8 mouse cellular contexts compared by ENCODE assay signal in genomic region chr2:21010219-21010618, GRCm38 (mm10). TPM values are rescaled to one million over a fixed set of nuclear protein-coding genes. Genes with fewer than 3 reads are reported as not detected.
A peak's percentile ranks its signal among the peaks of the same experiment; 100 is the strongest.
DNase-seq lines count a peak whose midpoint lies in the region; ATAC-seq lines count a peak whose summit lies in the region.
"Had no signal": no experiment of that assay in that cellular context is flagged by ENCODE, and none has a peak within 500 bp of the region (broad histone marks: within the 10 kb centered on the region; RNA-seq: fewer than 3 reads in every experiment).

No protein-coding gene starts in this region.

- H3K36me3 ChIP-seq in embryonic facial prominence, embryonic 14.5 days (ENCODE audit: control insufficient read depth, insufficient read depth, low read length): no peaks in the 10 kb centered on the region
- H3K36me3 ChIP-seq: stomach, embryonic 15.5 days had no signal

- peak; percentile 22 for DNase-seq in right cerebral cortex, adult 18-20 months
- DNase-seq in right cerebral cortex, postnatal 14 days: no peak
- DNase-seq in embryonic facial prominence, embryonic 14.5 days (ENCODE audit: low spot score): peak; percentile 50
- DNase-seq in layer of hippocampus, postnatal 14 days (ENCODE audit: low spot score in 2 of 2): peak; percentile 39 to 62
- no peak for DNase-seq in heart, adult 8-10 months (ENCODE audit: low spot score)
- DNase-seq in gastrocnemius, postnatal 14 days: no peak
- no peak for DNase-seq in adrenal gland, adult 2 months

- no peak overlapping the region for H3K4me2 ChIP-seq in embryonic facial prominence, embryonic 14.5 days (ENCODE audit: low read depth, low read length)
- H3K4me2 ChIP-seq: stomach, embryonic 15.5 days had no signal

- H3K4me3 ChIP-seq in embryonic facial prominence, embryonic 14.5 days (ENCODE audit: low read depth, low read length): no peak overlapping the region
- H3K4me3 ChIP-seq: stomach, embryonic 15.5 days had no signal

- no peak overlapping the region; the same call in 1 of the 2 replicates for H3K27ac ChIP-seq in embryonic facial prominence, embryonic 14.5 days (replicated peaks; ENCODE audit: low read depth, low read length)
- H3K27ac ChIP-seq: stomach, embryonic 15.5 days had no signal

- H3K9ac ChIP-seq in embryonic facial prominence, embryonic 14.5 days (ENCODE audit: low read depth, low read length): no peak overlapping the region
- H3K9ac ChIP-seq: stomach, embryonic 15.5 days had no signal

- H3K9me3 ChIP-seq in embryonic facial prominence, embryonic 14.5 days (ENCODE audit: control insufficient read depth, low read length): no peaks in the 10 kb centered on the region
- H3K9me3 ChIP-seq: stomach, embryonic 15.5 days had no signal

- no peaks in the 10 kb centered on the region for H3K4me1 ChIP-seq in embryonic facial prominence, embryonic 14.5 days (ENCODE audit: control insufficient read depth, insufficient read depth, low read length)
- H3K4me1 ChIP-seq: stomach, embryonic 15.5 days had no signal

- no peaks in the 10 kb centered on the region for H3K27me3 ChIP-seq in embryonic facial prominence, embryonic 14.5 days (replicated peaks; ENCODE audit: control insufficient read depth, insufficient read depth, low read length)
- H3K27me3 ChIP-seq: stomach, embryonic 15.5 days had no signal

- ATAC-seq in embryonic facial prominence, embryonic 14.5 days (ENCODE audit: low read depth): peak; percentile 83; the same call in 1 of the 2 replicates

- intact Hi-C loops in gastrocnemius, postnatal 14 days (cut with DNase I; ENCODE audit: low total_unique reads): no loop called here

- WGBS in embryonic facial prominence, embryonic 14.5 days: 46% methylated on average over 9 of the region's 9 CpGs

RNA-seq across cellular contexts. Expression of gene Arhgap21, which starts 41.5 kb away (rescaled TPM):
- 19.1 and 20.3 TPM in 2 replicates for polyA plus RNA-seq in embryonic facial prominence, embryonic 14.5 days (2014; fragmentation: Nextera tagmentation; extraction: Ambion mirVana)
- total RNA-seq in layer of hippocampus, postnatal 14 days (2021): 100 to 1,000 TPM; 327 to 359 TPM
- 10 to 100 TPM; 77.8 to 86.8 (median 81.9) TPM for total RNA-seq in heart, adult 8-10 months (2022)
- 10 to 100 TPM; 26.8 to 33.7 TPM for total RNA-seq in gastrocnemius, postnatal 14 days (2021)
- total RNA-seq in adrenal gland, adult 2 months (2021): 10 to 100 TPM; 59.7 to 68.8 TPM
- polyA plus RNA-seq in adrenal gland, adult 2 months (2012; rRNA removed): 9.5 and 12.9 TPM in 2 replicates

Comparison
In these comparisons a context has a peak if more than half of its experiments do, and no peak if none do; other contexts are left out.
1. DNase-seq: peak in right cerebral cortex, adult 18-20 months (single experiment), embryonic facial prominence, embryonic 14.5 days (single experiment) and layer of hippocampus, postnatal 14 days (2 of 2); none in right cerebral cortex, postnatal 14 days (single experiment), heart, adult 8-10 months (single experiment), gastrocnemius, postnatal 14 days (single experiment) and adrenal gland, adult 2 months (single experiment).